Mouse (Mus musculus) heart, postnatal 10 days (tissue): Measurements from ENCODE around the gene Ccnd1. TPM values are rescaled to one million over a fixed set of nuclear protein-coding genes. Genes with fewer than 3 reads are reported as not detected.

Experiments
- DNase-seq, 2 experiments: peaks; one replicate each; pipeline ENCODE4 v3.0.0; 2021
- intact Hi-C: fragments of 180-260 bp; cut with DNase I; formaldehyde crosslinking; loops from one replicate; pipeline ENCODE4 v1.15.1; 2025
- total RNA-seq, 2 experiments: library from RNA; stranded (reverse); gene quantifications; 2 replicates each; pipeline ENCODE4 v1.2.3; 2021

Gene Ccnd1
- total RNA-seq, 2 experiments from 2014 or later = 89.8 to 102 TPM

DNA sequence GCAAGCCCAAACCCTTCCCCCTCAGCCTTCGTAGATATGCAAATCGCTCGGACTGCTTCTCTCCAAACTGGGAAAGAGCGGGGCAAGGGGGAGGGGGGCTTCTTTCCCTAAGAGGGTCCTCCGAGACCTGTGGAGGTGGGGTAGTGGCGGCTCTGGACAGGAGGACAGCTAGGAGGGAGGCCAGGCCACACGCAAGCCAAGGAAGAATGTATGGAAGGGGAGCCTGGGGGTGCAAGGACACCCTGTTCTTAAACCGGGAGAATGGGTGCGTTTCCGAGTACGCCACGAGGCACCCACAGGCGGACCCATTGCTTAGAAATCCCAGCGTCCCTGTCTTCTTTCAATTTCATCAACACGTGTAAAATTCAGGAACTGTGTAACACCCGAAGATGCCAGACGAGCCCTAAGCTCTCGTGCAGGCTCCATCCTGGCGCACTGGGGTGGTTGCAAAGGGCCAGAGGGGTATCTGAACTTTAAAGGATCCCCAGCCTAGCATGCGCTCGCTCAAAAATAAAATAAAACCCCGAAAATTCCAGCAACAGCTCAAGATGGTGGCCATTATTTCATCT lies 362 bp upstream of the Ccnd1 start:
- intact Hi-C loops = loop anchor here (2.0 kb wide), 1 partner anchor 91 kb away; no protein-coding TSS in a partner anchor
- peak; percentile 50 to 57 for DNase-seq

GRCm38 (mm10) chr7:144938661-144939343 lies 923 bp downstream of the Ccnd1 start:
- intact Hi-C loops = loop anchor here (1.0 to 2.0 kb wide), 2 partner anchors 86 to 172 kb away; no protein-coding TSS in a partner anchor
- peak; percentile 26 to 36 for DNase-seq

GRCm38 (mm10) chr7:144937899-144938517 lies 1.7 kb downstream of the Ccnd1 start:
- intact Hi-C loops = loop anchor here (1.0 to 2.0 kb wide), 4 partner anchors 87 to 305 kb away; no protein-coding TSS in a partner anchor
- DNase-seq = peak; percentile 32 to 46

DNA sequence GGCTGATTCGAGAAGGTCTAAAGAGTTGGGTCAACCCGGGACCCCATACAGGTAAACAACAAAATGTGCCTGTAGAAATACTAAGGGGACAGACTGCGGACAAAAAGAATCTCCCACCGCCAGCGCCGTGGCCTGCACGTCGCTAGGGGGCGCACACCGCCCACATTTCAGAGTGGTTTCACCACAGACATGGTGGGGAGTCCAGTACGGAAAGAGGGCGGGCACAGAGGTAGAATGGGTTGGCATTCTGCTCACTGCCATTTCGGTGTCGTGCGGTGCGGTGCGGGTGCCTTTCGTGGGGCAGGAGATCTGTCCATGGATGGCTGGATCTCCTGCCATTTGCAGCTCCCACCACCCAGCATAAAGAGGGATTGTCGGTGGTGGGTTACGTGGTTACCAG lies 2.2 kb downstream of the Ccnd1 start:
- DNase-seq = peak; percentile 92 to 96
- intact Hi-C loops = loop anchor here (1.0 kb wide), 3 partner anchors 177 to 306 kb away; no protein-coding TSS in a partner anchor

GRCm38 (mm10) chr7:144936311-144936880 lies 3.3 kb downstream of the Ccnd1 start:
- DNase-seq = no peak

GRCm38 (mm10) chr7:144935563-144935962 lies 4.2 kb downstream of the Ccnd1 start:
- peak; percentile 63 to 76 for DNase-seq
- intact Hi-C loops = no loop called here

More at GRCm38 (mm10) chr7:144936311-144936880, 3.3 kb downstream of the Ccnd1 start:
- intact Hi-C loops = no loop called here

DNA sequence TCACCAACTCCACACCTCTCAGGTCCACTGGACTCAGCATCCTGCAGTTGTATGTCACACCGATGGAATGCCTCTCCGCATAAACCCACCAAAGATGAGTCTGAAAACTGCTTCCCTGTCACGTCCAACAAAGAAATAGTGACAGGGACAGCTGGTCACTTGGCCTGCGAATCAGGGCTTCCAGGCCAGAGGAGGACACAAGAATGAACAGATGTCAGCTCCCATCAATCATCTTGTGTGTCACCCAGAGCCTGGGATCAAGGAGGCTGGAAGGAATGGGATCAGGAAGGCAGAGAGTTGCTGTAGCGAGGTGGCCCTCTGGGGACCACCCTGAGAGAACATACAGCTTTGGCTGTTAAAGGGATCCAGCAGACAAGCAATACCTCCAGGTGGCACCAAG lies 4.8 kb downstream of the Ccnd1 start:
- intact Hi-C loops = no loop called here
- DNase-seq = no peak

GRCm38 (mm10) chr7:144933796-144934195 lies 5.9 kb downstream of the Ccnd1 start:
- intact Hi-C loops = no loop called here
- DNase-seq = peak; percentile 15 to 18

DNA sequence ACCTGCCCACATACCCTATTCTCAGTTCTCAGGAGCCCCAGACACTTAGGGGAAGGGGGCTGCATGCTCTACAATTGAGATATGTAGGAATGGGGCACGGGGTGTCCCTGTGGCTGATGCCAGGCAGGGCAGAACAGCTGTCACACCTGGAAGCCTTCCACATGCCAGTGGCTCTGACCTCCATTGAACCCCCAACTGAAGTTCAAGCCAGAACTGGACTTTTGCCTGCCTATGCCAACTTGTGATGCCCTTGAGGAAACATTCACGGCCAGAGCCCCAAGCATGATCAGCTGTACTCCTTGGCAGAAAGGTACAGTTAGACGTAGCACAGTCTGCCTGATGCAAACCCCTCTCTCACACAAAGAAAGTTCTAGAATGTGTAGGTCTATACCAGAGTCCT lies 6.4 kb downstream of the Ccnd1 start:
- DNase-seq = peak; percentile 60 to 66
- intact Hi-C loops = no loop called here

GRCm38 (mm10) chr7:144932389-144932937 lies 7.3 kb downstream of the Ccnd1 start:
- intact Hi-C loops = no loop called here
- peak in 1 of 2 experiments; percentile 12 for DNase-seq

DNA sequence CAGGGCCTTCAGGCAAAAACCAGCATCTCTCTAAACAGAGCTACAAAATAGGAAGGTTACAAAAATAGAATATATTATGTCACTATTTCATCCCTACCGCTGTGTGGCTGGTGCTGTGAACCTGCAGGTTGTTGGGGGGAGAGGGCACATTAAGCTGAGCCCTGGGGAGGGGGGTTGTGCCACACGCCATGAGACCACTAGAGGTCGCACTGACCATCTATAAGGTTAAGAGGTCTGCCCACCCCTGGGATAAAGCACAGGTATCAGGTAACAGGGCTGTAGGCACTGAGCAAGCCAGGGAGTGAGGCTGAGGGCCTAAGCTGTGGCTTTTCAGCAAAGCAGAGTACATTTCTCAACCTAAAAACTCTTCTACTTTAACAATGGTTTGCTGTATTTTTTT lies 7.9 kb downstream of the Ccnd1 start:
- intact Hi-C loops = no loop called here

GRCm38 (mm10) chr7:144929931-144930330 lies 9.8 kb downstream of the Ccnd1 start:
- DNase-seq = no peak

More for the DNA sequence above, 7.9 kb downstream of the Ccnd1 start:
- peak; percentile 31 to 61 for DNase-seq

GRCm38 (mm10) chr7:144929506-144929905 lies 10.2 kb downstream of the Ccnd1 start:
- peak in 1 of 2 experiments; percentile 7 for DNase-seq
- intact Hi-C loops = no loop called here

More at GRCm38 (mm10) chr7:144929931-144930330, 9.8 kb downstream of the Ccnd1 start:
- intact Hi-C loops = no loop called here

DNA sequence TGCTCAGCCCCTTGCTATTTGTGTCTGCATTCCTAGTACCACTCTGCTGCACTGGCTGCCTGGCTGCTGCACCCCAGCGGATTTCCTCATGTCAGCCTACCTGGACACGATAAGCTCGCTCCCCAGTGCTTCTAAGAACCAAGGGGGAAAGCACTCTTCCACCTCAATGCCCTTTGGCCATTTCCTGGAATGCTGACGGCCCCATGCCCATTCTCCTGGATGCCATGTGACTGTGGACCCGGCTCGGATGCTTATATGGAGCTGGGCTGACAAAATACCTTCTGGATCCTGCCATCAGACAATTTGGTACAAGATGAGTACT lies 10.9 kb downstream of the Ccnd1 start:
- peak in 1 of 2 experiments; percentile 2 for DNase-seq
- intact Hi-C loops = no loop called here

- peak in 1 of 2 experiments; percentile 3 for DNase-seq
- intact Hi-C loops = no loop called here
Measured at GRCm38 (mm10) chr7:144928009-144928888, 11.5 kb downstream of the Ccnd1 start.

GRCm38 (mm10) chr7:144927591-144927990 lies 12.1 kb downstream of the Ccnd1 start:
- intact Hi-C loops = no loop called here
- peak; percentile 67 to 73 for DNase-seq

GRCm38 (mm10) chr7:144918823-144919222 lies 20.9 kb downstream of the Ccnd1 start:
- DNase-seq = no peak
- intact Hi-C loops = no loop called here

- peak; percentile 94 to 95 for DNase-seq
- intact Hi-C loops = no loop called here
Measured at GRCm38 (mm10) chr7:144914948-144915750, 24.6 kb downstream of the Ccnd1 start, which contains the start of gene LTO1. Gene LTO1 (plus strand): TSS chr7:144915100.
